Mouse (Mus musculus) thymus, postnatal 14 days (tissue): ENCODE measurements around the gene Ifrd1.
A peak's percentile ranks its signal among the peaks of the same experiment; 100 is the strongest.
"Not testable (repeated sequence)": the region's sequence is repeated elsewhere in the genome, so short reads cannot be mapped to it uniquely, and the experiment has no call there.

Experiments
- DNase-seq: peaks from one replicate; pipeline ENCODE4 v3.0.0; 2021

The Ifrd1 gene

DNA sequence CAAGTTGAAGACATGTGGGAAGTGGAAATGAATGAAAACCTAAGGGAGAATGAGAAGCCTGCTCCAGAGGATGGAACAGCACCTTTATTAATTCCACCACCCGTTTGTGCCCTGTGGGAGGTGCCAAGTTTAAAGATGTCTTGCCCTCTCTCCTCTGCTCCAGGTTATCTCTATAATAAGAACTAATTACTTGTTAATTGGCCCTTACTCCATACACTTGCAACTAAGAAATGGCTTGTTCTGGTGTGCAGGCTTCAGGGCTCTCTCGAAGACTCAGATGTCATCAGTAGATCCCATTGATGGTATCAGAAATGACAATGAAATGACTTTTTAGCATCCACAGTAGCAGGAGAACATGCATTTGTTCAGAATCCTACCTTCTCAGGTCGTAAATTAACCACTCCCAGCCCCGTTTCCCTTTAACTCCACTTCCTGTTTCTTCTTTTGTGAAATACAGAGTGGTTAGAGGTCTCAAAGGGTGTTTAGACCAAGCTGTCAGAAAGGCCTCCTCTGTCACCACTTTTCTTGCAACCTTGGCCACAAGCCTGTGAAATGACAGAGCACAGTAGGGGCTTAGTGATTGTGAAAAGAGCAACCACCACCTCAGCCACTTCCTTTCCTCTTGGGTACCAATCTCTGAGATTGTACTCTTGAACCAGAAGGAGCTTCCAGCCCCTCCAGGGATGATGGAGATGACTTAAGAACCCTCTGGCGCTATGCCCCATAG, at the start of gene Ifrd1:
TSS of gene Ifrd1 (minus strand) at position 51 of the 727 bp plus-strand sequence.
- no peak for DNase-seq

DNA sequence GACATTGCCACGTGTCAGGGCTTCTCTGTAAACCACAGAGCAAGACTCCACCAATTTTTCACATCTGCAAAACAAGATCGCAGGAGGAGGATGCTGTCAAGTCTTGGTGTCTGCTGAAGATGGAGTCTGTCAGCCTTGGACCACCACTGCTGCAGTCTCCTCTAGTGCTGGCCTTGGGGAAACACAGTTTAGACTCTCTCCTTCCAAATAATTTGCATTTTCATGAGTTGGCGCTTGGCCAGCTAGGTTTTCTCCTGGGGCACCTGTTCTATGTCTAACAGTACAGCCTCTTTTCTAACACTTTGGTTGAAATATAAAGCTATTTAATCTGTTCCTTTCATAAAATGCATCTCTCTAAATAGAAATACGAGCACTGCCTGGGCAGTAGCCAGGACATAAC, 38.2 kb upstream of the Ifrd1 start:
- no peak for DNase-seq

DNA sequence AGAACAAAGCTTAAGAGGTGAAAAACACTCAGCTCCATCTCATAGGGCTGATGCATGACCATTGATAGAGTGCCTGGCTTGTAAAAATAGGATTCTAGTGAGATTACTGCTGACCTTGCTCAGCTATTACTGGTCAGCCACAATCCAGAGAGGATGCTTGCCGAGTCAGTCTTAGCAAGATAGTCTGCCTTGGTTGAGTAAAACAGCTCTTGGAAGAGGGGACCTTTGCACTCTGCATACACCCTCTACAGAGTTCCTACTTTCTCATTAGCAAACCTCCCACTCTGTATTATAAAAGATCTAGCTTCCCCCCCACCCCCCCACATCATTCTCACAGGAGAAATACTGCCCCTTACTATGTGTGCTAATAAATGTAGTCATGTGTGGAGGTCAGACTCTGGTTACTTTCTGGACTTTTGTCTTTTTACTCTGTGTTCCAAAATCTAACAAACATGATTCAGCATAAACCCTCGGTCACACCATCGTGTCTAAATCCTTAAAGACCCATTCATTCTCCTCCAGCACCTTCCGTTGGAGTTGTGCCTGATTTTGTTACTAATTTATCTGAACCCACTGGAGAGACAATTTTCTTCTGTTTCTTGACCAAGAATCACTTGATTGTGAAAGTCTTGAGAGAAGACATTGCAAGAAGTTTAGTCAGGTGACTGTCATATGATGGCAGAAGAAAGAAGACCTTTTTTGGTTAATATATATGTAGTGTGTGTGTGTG, 32.5 kb upstream of the Ifrd1 start:
- DNase-seq = no peak

DNA sequence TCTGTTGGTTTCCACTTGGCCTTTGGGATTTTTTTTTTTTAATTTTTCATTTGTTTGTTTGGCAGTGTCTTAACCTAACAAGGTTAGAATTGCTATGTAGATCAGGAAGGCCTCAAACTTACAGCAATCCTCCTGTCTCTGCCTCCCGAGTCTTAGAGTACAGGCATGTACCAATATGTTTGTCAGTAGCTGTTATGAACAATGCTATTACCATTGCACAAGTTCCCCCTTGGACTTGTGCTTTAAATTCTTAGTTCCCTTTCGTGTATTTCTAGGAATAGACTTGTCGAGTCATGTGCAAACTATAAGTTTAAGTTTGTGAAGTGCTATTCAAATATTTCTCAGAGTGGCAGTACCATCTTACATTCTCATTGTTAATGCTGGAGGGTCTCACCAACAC, 29.3 kb upstream of the Ifrd1 start:
- DNase-seq = no peak

DNA sequence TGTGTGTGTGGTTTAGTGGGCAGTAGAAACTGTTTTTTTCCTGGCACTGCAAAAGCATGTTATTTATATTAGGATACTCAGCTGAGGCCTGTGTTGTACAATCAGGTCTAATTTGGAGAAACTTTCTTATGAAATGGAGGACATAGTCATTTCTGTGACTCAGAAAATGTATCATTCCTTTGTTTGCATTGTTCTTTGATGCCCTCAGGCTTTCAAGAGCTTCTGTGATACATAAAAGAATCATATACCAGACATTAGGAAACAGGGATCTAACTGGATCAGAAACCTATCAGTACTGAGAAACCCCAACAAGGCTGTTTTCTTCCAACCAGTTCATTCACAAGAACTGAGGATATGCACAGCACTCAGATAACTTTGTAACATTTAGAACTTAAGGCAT, 26.6 kb upstream of the Ifrd1 start:
- DNase-seq = no peak

DNA sequence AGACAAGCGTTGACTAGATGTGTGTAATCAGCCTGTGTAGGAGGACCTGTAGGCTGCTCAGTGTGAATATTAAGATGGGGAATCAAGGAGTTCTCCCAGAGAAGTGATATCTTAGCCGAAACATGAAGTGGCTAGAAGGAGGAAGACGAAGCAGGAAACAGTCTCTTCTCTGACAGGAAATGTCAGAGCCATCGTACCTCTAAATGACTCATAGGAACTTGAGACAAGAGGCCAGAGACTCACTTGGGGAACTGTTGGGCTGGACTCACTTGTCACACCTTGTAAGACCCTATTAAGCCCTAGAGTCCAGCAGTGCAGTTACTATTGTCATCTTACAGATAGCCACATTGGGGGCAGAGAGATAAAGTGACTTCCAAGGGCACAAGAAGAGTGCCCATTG, 25.0 kb upstream of the Ifrd1 start:
- DNase-seq = no peak

DNA sequence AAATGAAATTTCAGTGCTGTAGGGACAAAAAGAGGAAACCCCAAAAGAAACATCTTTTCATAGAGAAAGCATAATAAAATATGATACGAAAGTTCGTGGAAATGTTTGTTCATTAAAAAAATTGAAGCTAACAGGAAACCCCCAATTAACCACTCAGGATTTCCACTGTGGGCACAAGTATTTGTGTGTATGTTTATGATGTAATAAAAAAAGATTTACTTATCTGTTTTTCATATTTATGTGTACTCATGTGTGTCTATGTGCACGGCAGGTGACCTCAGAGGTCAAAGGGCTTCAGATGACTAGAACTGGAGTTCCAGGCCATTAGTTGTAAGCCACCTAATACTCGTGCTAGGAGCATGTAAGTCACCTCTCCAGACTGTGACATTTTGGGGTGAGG, 24.4 kb upstream of the Ifrd1 start:
- DNase-seq = no peak

DNA sequence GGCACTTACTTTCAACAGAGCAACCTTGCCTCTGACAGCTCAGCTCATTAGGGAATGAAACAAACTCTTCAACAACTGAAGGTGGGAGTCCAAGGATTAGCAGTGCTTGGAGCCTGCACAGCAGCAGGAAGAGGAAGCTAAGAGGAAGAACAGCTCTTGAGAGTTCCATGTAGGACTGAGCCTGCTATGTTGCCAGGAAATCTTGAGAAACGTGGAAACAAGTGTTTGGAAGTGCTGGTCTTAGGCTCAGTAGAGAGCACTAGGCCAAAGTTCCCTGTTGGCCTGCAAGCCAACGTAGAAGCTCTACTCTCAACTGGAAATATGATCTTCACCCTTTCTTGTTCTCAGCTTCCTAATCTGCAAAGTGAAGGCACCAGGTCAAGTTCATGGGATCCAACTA, 20.0 kb upstream of the Ifrd1 start:
- DNase-seq = no peak

DNA sequence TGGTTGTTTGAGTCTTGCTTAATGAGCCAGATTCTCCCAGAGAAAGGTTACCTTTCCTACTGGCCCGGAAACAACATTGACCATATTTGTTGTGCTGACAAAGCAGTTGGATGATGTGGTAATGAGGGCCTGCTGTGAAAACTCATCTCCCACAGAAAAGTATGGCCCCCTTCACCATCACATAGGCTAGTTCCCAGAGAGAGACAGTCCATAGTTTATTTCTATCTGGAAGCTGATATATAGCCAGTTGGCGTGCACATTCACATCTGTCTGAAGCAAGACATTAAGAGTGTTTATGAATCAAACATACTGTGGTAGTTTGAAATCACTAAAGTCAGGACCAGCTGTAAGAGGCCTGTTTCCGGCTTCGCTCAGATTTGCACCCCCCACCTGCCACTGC, 15.4 kb upstream of the Ifrd1 start:
- no peak for DNase-seq

DNA sequence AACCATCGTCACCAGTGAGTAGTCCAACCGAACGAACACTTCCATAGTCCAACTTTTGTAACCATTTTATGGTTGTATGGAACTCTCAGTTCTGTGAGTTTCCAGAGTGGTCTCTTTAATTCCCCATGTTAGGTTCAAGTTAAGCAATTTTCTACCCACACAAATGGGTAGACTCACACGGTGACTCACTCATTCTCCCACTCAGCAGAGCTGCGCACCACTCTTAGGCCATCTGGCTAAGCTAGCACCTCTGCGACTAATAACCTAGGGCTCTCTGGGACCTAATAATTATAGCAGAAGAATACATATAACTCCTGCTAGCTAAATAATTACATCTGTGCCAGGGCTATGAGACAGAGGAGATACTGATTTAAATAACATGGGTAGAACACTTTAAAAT, 14.7 kb upstream of the Ifrd1 start:
- no peak for DNase-seq

DNA sequence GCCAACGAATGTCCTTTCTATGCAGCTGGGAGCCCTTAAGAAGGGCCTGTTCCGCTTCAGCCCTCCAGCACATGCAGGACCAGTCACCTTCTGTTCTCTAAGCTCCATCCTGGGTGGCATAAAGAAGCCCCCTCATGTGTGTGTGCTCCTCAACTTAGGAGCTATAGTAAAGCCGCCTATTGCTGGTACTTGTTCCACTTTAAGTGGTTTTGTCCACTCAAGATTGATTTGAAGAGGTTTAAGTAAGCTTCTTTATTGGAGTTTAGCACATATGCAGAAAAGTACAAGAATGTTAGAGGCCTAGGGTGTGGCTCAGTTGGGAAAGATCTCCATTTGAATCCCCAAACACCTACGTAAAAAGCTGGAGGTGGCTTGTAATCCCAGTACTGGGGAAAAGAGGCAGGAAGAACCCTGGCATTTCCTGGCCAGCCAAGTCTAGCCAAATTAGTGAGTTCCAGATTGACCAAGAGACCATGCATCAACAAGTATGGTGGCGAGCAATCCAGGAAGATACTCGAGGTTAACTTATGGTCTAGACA, 10.2 kb upstream of the Ifrd1 start:
- DNase-seq = no peak

DNA sequence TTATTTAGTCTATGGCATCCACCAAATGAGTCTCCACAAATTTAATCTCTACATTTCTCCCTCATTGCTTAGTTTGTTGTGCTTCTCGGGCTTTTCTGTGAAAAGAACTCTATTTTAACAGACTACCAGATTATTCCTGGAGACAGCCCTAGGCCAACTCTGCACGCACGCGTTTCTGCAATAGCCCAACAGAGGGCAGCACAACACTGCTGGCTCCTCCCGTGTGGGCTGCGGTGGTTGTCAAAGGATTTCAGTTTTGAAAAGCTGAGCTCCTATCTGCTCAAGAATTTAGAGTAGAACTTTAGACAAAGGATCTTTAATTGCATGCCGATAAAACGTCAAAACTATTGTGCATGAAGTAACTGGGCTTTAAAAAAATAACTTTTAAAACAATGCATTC, 8.9 kb upstream of the Ifrd1 start:
- peak; percentile 77 for DNase-seq

DNA sequence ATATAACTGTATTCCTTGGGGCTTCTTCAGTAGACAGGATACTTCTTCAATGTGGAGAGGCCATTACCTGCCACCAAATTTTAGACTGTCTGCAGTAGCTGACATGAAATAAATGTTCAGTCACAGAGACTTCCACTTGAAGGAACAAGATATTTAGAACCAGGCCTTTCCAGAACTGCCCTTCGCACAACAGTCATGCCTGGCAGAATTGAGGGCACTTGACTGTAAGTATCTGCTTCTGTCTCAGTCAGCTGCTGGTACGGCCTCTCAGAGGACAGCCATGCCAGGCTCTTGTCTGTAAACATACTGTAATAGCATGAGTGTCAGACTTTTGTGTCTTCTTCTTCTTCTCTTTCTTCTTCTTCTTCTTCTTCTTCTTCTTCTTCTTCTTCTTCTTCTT, 8.2 kb upstream of the Ifrd1 start:
- no peak for DNase-seq

DNA sequence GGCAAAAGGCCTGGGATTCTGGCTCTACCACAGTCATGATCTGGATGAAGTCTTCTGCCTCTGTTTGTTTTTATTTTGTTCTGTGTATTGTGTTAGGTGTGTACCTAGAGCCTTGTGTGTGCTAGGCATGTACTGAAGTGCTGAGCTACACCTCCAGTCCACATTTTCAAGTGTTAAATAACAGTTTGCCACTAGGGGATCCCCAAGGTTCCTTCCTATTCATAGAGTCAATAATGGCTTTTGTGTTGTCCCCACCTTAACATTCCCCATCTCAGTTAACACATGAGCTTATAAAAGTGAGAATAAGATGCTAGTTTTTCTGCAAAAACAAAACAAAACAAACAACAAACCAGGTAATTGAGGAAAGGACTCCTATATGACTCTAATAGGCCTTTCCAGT, 7.7 kb upstream of the Ifrd1 start:
- no peak for DNase-seq

DNA sequence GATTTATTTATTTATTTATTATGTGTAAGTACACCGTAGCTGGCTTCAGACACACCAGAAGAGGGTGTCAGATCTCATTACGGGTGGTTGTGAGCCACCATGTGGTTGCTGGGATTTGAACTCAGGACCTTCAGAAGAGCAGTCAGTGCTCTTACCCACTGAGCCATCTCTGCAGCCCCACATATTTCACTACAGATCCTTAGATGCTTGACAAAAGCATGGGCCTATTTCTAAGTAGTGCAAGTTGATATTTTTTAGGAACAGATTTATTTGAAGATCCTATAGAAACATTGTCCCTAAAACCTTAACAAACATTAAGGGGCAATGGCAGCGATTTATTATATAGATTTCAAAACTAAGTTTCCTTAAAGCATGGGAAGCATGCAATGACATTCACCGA, 7.0 kb upstream of the Ifrd1 start:
- not testable (repeated sequence) for DNase-seq

DNA sequence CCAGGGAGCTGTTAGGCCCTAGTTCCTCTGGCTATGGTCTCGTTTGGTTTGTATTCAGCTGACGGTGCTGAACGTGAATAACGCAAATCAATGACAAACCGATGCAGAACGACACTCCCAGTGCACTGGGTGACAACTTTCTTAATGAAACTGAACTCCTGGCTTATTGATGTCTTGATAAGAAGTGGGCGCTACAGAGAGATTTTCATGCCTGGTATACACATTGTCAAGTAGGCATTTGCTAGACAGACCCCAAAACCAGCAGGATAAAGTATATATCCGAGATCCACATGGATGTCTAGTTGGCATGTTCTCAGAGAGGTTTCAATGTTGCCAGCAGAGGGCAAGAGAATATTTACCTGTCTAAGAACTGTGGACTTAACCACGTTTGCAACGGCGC, 6.4 kb upstream of the Ifrd1 start:
- DNase-seq = no peak

DNA sequence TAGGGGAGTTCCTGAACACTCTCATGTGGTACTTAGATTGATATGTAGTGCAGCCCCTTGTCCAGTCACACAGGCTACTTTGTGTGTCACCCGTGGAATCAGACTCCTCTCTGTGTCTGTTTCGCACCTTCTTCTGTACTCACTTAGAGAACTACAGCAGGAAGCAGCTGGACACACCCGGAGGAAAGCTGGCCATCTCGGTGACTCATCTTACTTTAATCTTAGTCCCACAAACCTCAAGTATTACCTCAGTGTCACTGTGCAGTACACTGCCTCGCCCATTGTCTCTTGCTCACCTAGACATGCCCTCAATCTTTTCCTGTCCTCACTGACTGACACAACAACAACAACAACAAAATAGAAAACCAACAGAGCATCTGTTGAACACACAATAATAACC, 4.9 kb upstream of the Ifrd1 start:
- no peak for DNase-seq

DNA sequence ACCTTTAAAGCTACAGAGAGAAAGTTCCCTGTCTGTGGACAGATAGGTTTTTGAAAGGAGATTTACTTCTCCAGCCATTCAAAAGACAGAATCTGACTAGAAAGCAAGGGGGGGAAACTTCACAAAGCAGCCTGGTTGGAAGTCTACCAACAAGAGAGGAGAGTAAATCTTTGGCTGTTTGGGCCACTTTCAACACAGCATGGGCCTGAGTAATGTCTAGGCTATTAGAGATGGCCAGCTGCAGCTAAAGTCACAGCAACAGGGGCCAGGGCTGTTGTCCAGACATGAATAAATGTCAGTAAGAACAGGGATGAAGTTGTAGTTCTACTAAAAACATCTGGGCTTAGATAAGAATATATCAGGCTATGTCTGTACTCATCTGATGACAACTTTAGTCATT, 2.0 kb upstream of the Ifrd1 start:
- DNase-seq = no peak

DNA sequence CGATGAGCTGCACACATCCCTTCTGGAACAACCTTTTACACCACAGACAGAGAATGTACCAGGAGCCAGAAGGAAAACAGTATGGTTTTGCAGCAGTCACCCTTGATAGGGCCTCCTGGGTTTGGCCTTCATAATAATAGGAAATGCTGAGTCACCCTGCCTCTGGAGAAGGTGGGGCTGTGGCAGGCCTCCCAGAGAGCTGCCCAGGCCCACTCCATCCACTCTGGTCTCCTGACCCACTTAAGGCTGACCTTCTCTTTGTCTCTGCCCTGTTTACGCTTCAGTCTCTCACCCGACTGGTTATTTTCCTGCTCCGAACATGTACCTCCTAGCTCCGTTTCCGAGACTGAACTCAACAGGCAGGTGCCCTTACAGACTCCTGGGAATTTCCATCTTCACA, 328 bp downstream of the Ifrd1 start:
- no peak for DNase-seq

DNA sequence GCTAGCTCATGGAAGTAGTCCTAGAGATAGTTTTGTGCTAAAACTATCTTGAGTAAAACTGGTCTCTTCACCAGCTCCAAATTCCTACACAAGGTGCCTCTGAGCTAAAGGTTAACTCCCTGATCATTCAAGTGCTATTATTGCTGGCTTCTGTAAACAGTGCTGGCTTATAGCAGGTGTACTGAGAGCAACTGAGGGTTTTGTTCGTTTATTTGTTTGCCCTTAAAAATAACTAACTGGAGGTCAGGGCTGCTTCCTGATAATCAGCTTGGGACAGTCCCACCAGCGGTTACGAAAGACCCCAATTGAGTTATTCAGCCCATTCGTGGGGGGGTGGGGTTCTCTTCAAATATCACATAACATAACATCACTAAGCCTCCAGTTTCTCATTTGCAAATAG, 920 bp downstream of the Ifrd1 start:
- DNase-seq = no peak

DNA sequence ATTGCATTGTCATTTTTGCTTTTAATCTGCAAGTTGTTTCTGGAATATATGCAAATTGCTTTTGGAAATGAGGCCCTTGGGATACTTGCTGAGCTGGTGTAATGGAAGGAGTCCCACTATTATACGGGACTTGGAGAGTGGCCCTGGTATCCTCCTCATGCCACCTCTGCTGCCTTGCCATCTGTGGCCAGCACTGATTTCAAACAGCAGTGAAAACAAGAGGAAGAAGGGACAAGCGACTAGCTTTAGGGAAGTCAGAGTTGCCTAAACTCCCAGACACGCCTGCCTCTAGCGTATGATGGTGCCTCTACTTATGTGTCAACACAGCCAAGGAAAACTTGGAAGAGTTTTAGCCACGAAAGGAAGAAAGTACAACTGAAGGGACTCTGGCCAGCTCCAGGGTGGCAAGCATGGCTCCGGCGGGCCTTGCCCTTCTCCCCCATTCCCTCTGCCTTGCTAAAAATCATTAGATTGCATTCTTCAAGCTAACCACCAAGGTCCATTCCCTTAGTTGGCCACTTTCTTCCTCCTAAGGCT, 2.8 kb downstream of the Ifrd1 start:
- no peak for DNase-seq

DNA sequence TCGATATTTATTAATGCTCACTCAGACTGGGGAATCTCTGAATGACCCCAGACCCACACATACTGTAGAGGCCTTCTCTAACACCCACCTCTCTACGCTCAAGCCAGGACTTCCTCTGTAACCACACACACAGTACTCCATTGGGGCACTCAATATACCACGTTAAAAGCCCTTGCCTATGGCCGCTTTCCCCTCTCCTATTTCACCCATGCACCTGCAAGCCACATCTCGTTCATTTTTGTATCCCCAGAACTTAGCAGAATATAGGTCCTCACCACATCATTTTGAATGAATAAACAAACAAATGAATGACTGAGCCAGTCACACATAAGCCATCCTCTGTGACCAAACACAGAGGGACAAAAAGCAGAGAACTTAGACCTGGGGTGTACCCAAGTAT, 3.4 kb downstream of the Ifrd1 start:
- DNase-seq = no peak

DNA sequence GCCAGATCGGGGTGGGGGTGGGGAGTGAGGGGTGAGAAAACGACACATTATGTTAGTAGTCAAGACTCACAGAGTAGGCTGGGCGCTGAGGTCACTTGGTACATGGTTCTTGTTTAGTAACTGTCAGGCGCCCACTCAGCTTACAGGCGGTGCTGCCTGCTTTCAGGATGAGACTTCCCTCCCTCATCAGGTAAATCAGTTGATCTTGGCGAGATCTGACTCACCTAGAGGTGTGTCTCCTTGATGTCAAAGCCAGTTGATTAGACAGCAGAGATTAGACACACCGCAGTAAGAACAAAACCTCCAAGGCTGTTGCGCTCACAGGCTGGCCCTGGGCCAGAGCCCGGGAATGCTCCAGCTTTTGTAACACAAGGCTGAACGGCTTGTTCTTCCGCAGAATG, 4.5 kb downstream of the Ifrd1 start:
- no peak for DNase-seq

DNA sequence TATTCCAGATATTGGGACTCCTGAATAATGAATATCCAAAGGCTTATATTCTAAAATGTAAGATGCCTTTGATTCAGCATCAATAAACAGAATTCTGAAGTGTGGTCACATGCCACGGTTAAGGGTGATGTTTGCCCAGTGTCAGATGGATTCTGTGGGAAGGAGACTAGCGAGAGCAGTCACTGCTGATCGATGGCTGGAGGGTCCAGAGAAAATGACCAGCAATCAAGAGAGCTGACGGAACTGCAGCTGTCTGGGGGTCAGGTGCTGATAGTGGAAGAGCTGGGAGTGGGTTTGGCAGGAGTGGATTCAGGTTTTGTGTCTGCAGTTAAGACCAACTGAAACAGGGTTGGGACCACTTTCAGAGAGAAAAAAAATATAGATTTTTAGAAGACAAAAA, 5.1 kb downstream of the Ifrd1 start:
- DNase-seq = no peak
